Mouse (Mus musculus): ENCODE data around the gene Adprh. TPM values are rescaled to one million over a fixed set of nuclear protein-coding genes. Genes with fewer than 3 reads are reported as not detected.

Adprh gene
- polyA plus RNA-seq, 1 experiment from 2014 or later, result 102 TPM

DNA sequence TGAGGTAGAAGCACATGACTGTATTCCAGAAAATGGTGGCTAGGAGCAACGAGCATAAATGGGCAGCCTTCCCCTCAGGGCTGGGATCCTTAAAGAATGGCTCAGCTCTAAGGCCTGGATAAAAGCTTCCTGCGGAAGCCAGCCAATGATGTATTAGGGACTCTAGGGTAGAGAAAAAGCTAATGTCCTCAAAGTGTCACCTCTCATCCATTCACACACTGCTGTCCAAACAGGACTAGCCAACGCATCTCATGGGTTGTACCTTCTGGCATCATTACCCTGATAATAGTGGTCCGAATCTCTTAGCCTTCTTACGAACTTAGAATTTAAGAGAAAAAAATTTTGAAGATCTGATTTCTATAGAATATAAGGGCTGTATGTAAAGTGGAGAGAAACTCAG is 10.8 kb upstream of the Adprh start:
- Histone ChIP-seq H3K4me3 (no peak overlapping the region), H3K4me1 (peaks cover 13% of the 10 kb centered on the region), H3K4me2 (no peak overlapping the region), H3K27me3 (replicated peaks) (no peaks in the 10 kb centered on the region), H3K9me3 (no peaks in the 10 kb centered on the region), H3K9ac (no peak overlapping the region), H3K36me3 (no peaks in the 10 kb centered on the region), H3K27ac (replicated peaks) (no peak overlapping the region)
- ATAC-seq (ENCODE audit: extremely low read depth, insufficient number of reproducible peaks, low FRiP score, low TSS enrichment), result no peak
- WGBS, result 80% methylated on average over 5 of the region's 5 CpGs

DNA sequence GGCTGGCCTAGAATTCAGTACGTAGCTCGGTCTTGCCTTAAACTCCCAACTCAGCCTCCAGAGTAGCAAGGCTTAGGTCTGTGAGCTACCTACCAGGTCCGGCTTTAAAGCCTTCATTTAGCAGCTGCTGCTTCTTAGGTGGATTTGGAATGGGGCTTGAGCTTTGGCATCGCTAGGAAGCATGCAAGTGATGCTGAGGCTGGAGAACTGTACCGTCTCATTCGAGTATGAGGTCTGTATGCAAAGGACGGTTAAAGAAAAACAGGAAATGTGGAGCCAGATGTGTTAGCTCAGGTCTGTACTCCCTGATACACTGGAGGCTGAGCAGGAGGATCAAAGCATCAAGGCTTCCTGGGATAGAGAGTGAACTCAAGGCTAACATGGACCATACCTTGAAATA is 9.7 kb upstream of the Adprh start:
- Histone ChIP-seq H3K9me3 (no peaks in the 10 kb centered on the region), H3K27ac (replicated peaks) (no peak overlapping the region), H3K4me2 (no peak overlapping the region), H3K36me3 (no peaks in the 10 kb centered on the region), H3K27me3 (replicated peaks) (no peaks in the 10 kb centered on the region), H3K9ac (no peak overlapping the region; the same call in 1 of the 2 replicates), H3K4me1 (peaks cover 2% of the 10 kb centered on the region), H3K4me3 (no peak overlapping the region)
- no peak for ATAC-seq (ENCODE audit: extremely low read depth, insufficient number of reproducible peaks, low FRiP score, low TSS enrichment)
- WGBS, result 61% methylated on average over 7 of the region's 7 CpGs

DNA sequence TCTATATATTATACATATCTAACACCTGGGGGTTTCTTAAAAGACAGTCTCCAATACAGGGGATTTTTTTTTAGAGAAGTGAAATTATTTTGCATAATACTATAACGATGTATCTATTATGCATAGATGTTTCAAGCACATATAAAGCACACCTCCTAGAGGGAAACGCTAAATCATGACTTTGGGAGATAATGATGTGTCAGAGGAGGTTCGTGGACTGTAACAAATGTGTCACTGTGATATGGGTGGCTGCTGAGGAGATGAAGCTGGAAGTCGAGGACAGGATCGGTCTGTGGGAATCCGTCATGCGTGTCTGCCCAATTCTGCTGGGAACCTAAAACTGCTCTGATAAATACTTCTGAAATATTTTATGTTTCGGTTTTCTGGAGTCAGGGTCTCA is 9.2 kb upstream of the Adprh start:
- H3K9ac ChIP-seq, result no peak overlapping the region; the same call in 1 of the 2 replicates
- no peaks in the 10 kb centered on the region; the same call in 1 of the 2 replicates for H3K4me1 ChIP-seq
- WGBS, result 59% methylated on average over 8 of the region's 8 CpGs
- no peaks in the 10 kb centered on the region for H3K36me3 ChIP-seq
- no peak overlapping the region for H3K27ac ChIP-seq (replicated peaks)
- no peaks in the 10 kb centered on the region for H3K27me3 ChIP-seq (replicated peaks)
- no peak overlapping the region for H3K4me2 ChIP-seq
- H3K9me3 ChIP-seq, result no peaks in the 10 kb centered on the region
- no peak for ATAC-seq (ENCODE audit: extremely low read depth, insufficient number of reproducible peaks, low FRiP score, low TSS enrichment)
- H3K4me3 ChIP-seq, result no peak overlapping the region

GRCm38 (mm10) chr16:38459990-38460389 is 7.5 kb upstream of the Adprh start:
- H3K9ac ChIP-seq, result no peak overlapping the region
- 77% methylated on average over 4 of the region's 4 CpGs for WGBS

DNA sequence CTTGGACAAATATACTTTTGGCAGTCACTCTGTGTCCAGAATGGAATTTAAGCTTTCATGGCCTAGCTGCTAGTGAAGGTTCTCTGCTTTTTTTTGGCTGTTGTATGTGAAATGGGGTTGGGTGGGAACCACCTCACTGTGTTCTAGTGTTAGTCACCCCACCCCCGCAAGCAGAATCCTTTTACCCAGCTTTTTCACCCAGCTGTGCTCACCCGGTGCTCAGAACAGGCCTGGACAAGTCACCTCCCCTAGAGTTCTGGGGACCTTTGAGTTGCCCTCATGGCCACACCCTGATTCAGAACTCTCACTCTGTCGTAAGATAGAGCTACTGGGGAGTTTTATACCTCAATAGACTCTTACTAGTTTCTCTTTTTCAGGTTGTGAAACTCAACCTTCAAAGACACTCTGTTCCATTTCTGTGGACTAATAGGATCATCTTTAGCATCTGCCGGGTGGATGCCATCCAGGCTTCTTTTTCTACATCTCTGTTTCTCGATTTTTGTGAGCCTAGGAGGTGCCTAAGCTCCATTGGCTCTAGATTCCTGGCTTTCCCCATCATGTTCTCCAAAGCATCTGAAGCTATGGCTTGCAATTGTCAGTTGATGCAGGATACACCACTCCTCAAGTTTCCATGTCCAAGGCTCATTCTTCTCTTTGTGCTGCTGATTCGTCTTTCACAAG is 6.2 kb upstream of the Adprh start:
- ATAC-seq (ENCODE audit: extremely low read depth, insufficient number of reproducible peaks, low FRiP score, low TSS enrichment), result no peak
- 63% methylated on average over 6 of the region's 6 CpGs for WGBS
- H3K9ac ChIP-seq, result no peak overlapping the region

More at GRCm38 (mm10) chr16:38459990-38460389, 7.5 kb upstream of the Adprh start:
- Histone ChIP-seq H3K4me2 (no peak overlapping the region), H3K27ac (replicated peaks) (no peak overlapping the region), H3K36me3 (no peaks in the 10 kb centered on the region), H3K4me3 (no peak overlapping the region), H3K27me3 (replicated peaks) (0 out of 2 replicates have a peak, but pooled peaks cover 3% of the 10 kb centered on the region), H3K9me3 (no peaks in the 10 kb centered on the region), H3K4me1 (no peaks in the 10 kb centered on the region)
- no peak for ATAC-seq (ENCODE audit: extremely low read depth, insufficient number of reproducible peaks, low FRiP score, low TSS enrichment)

DNA sequence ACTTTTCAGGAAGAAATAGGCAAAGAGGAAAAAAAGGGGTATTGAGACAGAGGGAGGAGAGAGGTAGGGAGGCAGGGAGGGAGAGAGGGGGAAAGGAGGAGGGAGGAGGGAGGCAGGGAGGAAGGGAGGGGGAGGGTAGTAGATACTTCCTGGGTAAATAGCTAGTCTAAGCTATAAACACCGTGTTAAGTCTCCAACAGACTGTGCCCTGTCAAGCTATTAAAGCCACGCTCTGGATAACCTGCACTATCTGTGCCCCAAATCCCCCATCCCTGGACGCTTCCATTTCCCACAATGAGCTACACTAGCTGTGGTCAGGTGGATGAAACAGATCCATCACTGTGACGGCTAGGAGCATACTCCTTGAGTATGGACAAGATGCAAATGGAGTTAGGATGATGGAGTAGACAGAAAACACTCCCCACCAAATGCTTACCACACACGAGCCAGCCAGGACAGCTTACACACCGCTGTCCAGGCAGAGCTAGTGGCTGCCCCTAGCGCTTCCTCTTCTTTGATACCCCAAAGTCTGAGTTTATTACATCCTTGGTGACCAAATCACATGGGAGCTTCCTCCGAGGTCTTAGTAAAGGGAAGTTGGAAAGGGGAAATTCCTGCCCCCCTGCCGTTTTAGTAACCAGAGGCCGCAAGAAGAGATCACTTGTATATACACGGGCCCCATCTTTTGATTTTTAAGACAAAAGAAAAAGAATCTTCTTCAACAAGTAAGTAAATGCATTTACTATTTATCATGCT is 4.5 kb upstream of the Adprh start:
- peaks cover 4% of the 10 kb centered on the region for H3K4me1 ChIP-seq
- no peak for ATAC-seq (ENCODE audit: extremely low read depth, insufficient number of reproducible peaks, low FRiP score, low TSS enrichment)
- no peaks in the 10 kb centered on the region for H3K36me3 ChIP-seq
- WGBS, result 54% methylated on average over 11 of the region's 11 CpGs
- no peaks in the 10 kb centered on the region for H3K9me3 ChIP-seq
- no peak overlapping the region for H3K4me2 ChIP-seq
- 0 out of 2 replicates have a peak, but pooled peaks cover 3% of the 10 kb centered on the region for H3K27me3 ChIP-seq (replicated peaks)
- no peak overlapping the region for H3K4me3 ChIP-seq
- H3K9ac ChIP-seq, result no peak overlapping the region
- H3K27ac ChIP-seq (replicated peaks), result no peak overlapping the region

More for the DNA sequence above, 6.2 kb upstream of the Adprh start:
- no peak overlapping the region for H3K27ac ChIP-seq (replicated peaks)
- H3K4me1 ChIP-seq, result no peaks in the 10 kb centered on the region
- no peaks in the 10 kb centered on the region for H3K36me3 ChIP-seq
- H3K4me3 ChIP-seq, result no peak overlapping the region
- H3K27me3 ChIP-seq (replicated peaks), result 0 out of 2 replicates have a peak, but pooled peaks cover 3% of the 10 kb centered on the region
- H3K9me3 ChIP-seq, result no peaks in the 10 kb centered on the region
- H3K4me2 ChIP-seq, result no peak overlapping the region

DNA sequence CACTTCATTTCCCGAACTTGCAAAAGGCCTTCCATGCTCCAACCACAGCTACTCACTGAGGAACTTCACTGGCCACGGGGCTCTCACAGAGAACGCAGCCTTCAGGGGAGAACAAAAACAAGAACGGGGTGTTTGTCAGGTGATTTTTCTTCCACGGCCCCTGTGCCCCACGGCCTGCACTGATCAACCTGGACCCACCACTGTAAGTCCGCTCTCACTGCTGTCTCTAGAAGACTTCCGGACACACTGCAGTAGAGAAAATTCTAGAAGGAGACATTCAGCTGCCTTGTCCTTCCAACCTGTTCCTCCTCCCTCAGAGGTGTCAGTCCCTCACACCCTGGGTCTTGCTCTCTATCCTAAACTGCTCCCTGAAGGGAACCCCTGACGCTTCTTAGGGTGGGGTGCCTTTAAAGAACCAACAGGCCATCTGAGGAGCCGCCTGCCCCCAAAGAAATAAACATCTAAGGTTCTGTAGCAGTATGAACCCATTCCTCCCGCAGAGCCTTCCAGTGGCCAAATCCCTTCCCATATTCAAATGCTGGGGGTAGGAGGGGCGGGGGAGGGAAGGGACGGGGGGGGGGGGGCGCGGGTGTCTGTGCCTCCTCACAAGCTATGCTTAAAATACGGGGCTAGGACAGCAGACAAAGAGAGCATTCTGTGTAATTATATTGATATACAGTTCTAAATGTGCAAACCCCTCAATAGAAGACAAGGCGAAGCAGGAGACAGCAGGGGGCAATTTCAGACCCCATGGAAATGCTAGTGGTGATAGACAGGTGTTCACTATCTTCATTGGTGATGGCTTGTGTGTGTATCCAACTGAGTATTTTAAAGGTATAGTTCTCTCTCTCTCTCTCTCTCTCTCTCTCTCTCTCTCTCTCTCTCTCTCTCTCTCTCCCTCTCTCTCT is 3.3 kb upstream of the Adprh start, which contains the start of gene Cd80:
Gene Cd80, plus strand, starts transcription at position 51 of the 908 bp plus-strand sequence.
- H3K4me1 ChIP-seq, result peaks cover 14% of the 10 kb centered on the region
- ATAC-seq (ENCODE audit: extremely low read depth, insufficient number of reproducible peaks, low FRiP score, low TSS enrichment), result no peak

GRCm38 (mm10) chr16:38454533-38455254 is 2.2 kb upstream of the Adprh start:
- peaks cover 11% of the 10 kb centered on the region for H3K36me3 ChIP-seq
- H3K27ac ChIP-seq (replicated peaks), result no peak overlapping the region
- H3K4me3 ChIP-seq, result no peak overlapping the region
- 0 out of 2 replicates have a peak, but pooled peaks cover 3% of the 10 kb centered on the region for H3K27me3 ChIP-seq (replicated peaks)
- WGBS, result 68% methylated on average over 11 of the region's 11 CpGs
- H3K9me3 ChIP-seq, result no peaks in the 10 kb centered on the region
- no peak overlapping the region for H3K4me2 ChIP-seq
- H3K4me1 ChIP-seq, result peaks cover 19% of the 10 kb centered on the region
- no peak for ATAC-seq (ENCODE audit: extremely low read depth, insufficient number of reproducible peaks, low FRiP score, low TSS enrichment)
- H3K9ac ChIP-seq, result no peak overlapping the region

More for the DNA sequence above, 3.3 kb upstream of the Adprh start, which contains the start of gene Cd80:
- Histone ChIP-seq H3K9me3 (no peaks in the 10 kb centered on the region), H3K36me3 (peaks cover under 1% of the 10 kb centered on the region; the same call in 1 of the 2 replicates), H3K27me3 (replicated peaks) (0 out of 2 replicates have a peak, but pooled peaks cover 3% of the 10 kb centered on the region), H3K4me2 (no peak within 1 kb of the TSS), H3K27ac (replicated peaks) (no peak within 1 kb of the TSS), H3K4me3 (no peak within 1 kb of the TSS), H3K9ac (no peak within 1 kb of the TSS)
- 59% methylated on average over 17 of the region's 17 CpGs for WGBS

- no peak overlapping the region for H3K4me2 ChIP-seq
- no peak overlapping the region for H3K4me3 ChIP-seq
- H3K9ac ChIP-seq, result no peak overlapping the region
- no peaks in the 10 kb centered on the region for H3K9me3 ChIP-seq
- no peak overlapping the region for H3K27ac ChIP-seq (replicated peaks)
- peaks cover 19% of the 10 kb centered on the region for H3K36me3 ChIP-seq
- 78% methylated on average over 4 of the region's 4 CpGs for WGBS
- H3K27me3 ChIP-seq (replicated peaks), result 0 out of 2 replicates have a peak, but pooled peaks cover 3% of the 10 kb centered on the region
- ATAC-seq (ENCODE audit: extremely low read depth, insufficient number of reproducible peaks, low FRiP score, low TSS enrichment), result no peak
- peaks cover 19% of the 10 kb centered on the region for H3K4me1 ChIP-seq
Measured at GRCm38 (mm10) chr16:38453952-38454351, 1.4 kb upstream of the Adprh start.

DNA sequence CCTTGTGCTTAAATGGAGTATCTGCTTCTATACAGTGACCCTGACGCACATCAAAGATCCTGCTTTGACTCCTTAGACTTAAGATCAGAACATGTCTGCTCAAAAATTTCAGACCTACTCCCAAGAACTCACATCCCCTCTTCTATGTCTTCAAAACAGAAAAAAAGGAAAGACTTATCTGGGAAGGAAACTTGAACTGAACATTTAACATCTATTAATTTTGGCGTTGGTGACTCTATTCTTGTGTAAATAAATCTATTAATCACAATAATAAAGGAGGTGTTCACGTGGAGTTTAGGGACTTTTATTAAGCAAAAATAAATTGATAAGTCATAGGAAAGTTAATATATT is 675 bp upstream of the Adprh start:
- Histone ChIP-seq H3K4me2 (peak overlapping the region; percentile 79), H3K9ac (peak overlapping the region; percentile 97), H3K4me3 (peak overlapping the region; percentile 85), H3K4me1 (peaks cover 19% of the 10 kb centered on the region), H3K36me3 (peaks cover 26% of the 10 kb centered on the region), H3K9me3 (no peaks in the 10 kb centered on the region), H3K27me3 (replicated peaks) (0 out of 2 replicates have a peak, but pooled peaks cover 3% of the 10 kb centered on the region), H3K27ac (replicated peaks) (peak overlapping the region; percentile 92)
- WGBS, result 39% methylated on average over 3 of the region's 3 CpGs
- ATAC-seq (ENCODE audit: extremely low read depth, insufficient number of reproducible peaks, low FRiP score, low TSS enrichment), result no peak

Data from heart, embryonic 13.5 days (tissue).